Comparison of ENCODE assay signal across 28 mouse cellular contexts in genomic region chr3:132287714-132288113, GRCm38 (mm10).
DNase-seq lines count a peak whose midpoint lies in the region; ATAC-seq and TF ChIP-seq lines count a peak whose summit lies in the region.
"Had no signal": no experiment of that assay in that cellular context is flagged by ENCODE, and none has a peak within 500 bp of the region (broad histone marks: within the 10 kb centered on the region; RNA-seq: fewer than 3 reads in every experiment).

No protein-coding gene starts in this region.

- no peak overlapping the region for H3K4me2 ChIP-seq in embryonic facial prominence, embryonic 11.5 days (ENCODE audit: low read depth, low read length)
- H3K4me2 ChIP-seq: forebrain, embryonic 12.5 days; intestine, embryonic 15.5 days; kidney, embryonic 15.5 days; limb, embryonic 12.5 days; liver, embryonic 13.5 days; midbrain, embryonic 13.5 days had no signal

- DNase-seq in embryonic facial prominence, embryonic 11.5 days (ENCODE audit: low spot score), result peak; percentile 67
- DNase-seq in embryonic facial prominence, embryonic 10.5 days (ENCODE audit: low spot score), result no peak
- DNase-seq in 3T3-L1 (ENCODE audit: low read depth, low spot score) (peak; percentile 70), adipocyte (ENCODE audit: low spot score) (peak; percentile 32)
- DNase-seq in forelimb bud, embryonic 11.5 days (ENCODE audit: low read depth, low spot score), result peak; percentile 53
- DNase-seq in thymus, adult 2 months, result no peak
- no peak for DNase-seq in thymus, adult 18-20 months
- DNase-seq: adrenal gland, postnatal 10 days; cerebellum, adult 8-10 months; cerebellum, postnatal 25 days; forebrain, postnatal 0 days; gastrocnemius, postnatal 14 days; kidney, postnatal 4 days; layer of hippocampus, postnatal 36 days; liver, embryonic 13.5 days; lung, adult 18-20 months; lung, postnatal 4 days; thymus, postnatal 14 days had no signal

- H3K9ac ChIP-seq in embryonic facial prominence, embryonic 11.5 days (replicated peaks; ENCODE audit: low read length), result no peak overlapping the region
- H3K9ac ChIP-seq: forebrain, embryonic 12.5 days; forebrain, postnatal 0 days; intestine, embryonic 15.5 days; kidney, embryonic 15.5 days; limb, embryonic 12.5 days; liver, embryonic 13.5 days; midbrain, embryonic 13.5 days had no signal

- WGBS in embryonic facial prominence, embryonic 11.5 days, result 20% methylated on average over 3 of the region's 3 CpGs
- 24% methylated on average over 3 of the region's 3 CpGs for WGBS in embryonic facial prominence, embryonic 10.5 days
- WGBS in thymus, adult 2 months, result 77% methylated on average over 3 of the region's 3 CpGs

- ATAC-seq in embryonic facial prominence, embryonic 11.5 days (replicated peaks; ENCODE audit: insufficient number of reproducible peaks, low FRiP score, low TSS enrichment, low read depth), result no peak
- ATAC-seq in erythroid progenitor cell, adult 5-6 weeks (replicated peaks; ENCODE audit: low FRiP score, poor library complexity, severe bottlenecking), result no peak
- ATAC-seq: activated CD4-positive, CD25-positive, alpha-beta regulatory T cell, adult 4 months; forebrain, postnatal 0 days; hindbrain, embryonic 16.5 days; intestine, embryonic 15.5 days; lung, postnatal 0 days; midbrain, embryonic 13.5 days had no signal

- H3K27ac ChIP-seq in embryonic facial prominence, embryonic 11.5 days (replicated peaks; ENCODE audit: low read depth, low read length), result no peak overlapping the region
- H3K27ac ChIP-seq in embryonic facial prominence, embryonic 10.5 days (replicated peaks), result no peak overlapping the region
- H3K27ac ChIP-seq in thymus, adult 2 months (ENCODE audit: control insufficient read depth, insufficient read depth, low read length), result no peak overlapping the region
- H3K27ac ChIP-seq: forebrain, embryonic 12.5 days; intestine, embryonic 15.5 days; kidney, embryonic 15.5 days; limb, embryonic 12.5 days; liver, embryonic 13.5 days; midbrain, embryonic 13.5 days had no signal

- no peaks in the 10 kb centered on the region for H3K4me1 ChIP-seq in embryonic facial prominence, embryonic 11.5 days (ENCODE audit: control insufficient read depth, insufficient read depth, low read length)
- no peaks in the 10 kb centered on the region for H3K4me1 ChIP-seq in embryonic facial prominence, embryonic 10.5 days
- H3K4me1 ChIP-seq in thymus, adult 2 months (replicated peaks; ENCODE audit: control insufficient read depth, insufficient read depth, low read length), result no peaks in the 10 kb centered on the region
- H3K4me1 ChIP-seq: forebrain, embryonic 12.5 days; intestine, embryonic 15.5 days; kidney, embryonic 15.5 days; limb, embryonic 12.5 days; liver, embryonic 13.5 days; megakaryocyte, embryonic 14.5 days; midbrain, embryonic 13.5 days had no signal

- H3K4me3 ChIP-seq in embryonic facial prominence, embryonic 11.5 days (ENCODE audit: low read depth, low read length), result no peak overlapping the region
- no peak overlapping the region for H3K4me3 ChIP-seq in embryonic facial prominence, embryonic 10.5 days
- no peak overlapping the region for H3K4me3 ChIP-seq in thymus, adult 2 months (ENCODE audit: control insufficient read depth, insufficient read depth, low read length)
- H3K4me3 ChIP-seq: forebrain, embryonic 12.5 days; intestine, embryonic 15.5 days; kidney, embryonic 15.5 days; limb, embryonic 12.5 days; liver, embryonic 13.5 days; megakaryocyte, embryonic 14.5 days; midbrain, embryonic 13.5 days had no signal

- TF ChIP-seq POLR2A in thymus, adult 2 months (IDR thresholded peaks at IDR 0.05; ENCODE audit: control insufficient read depth, extremely low read depth, insufficient read depth, low read length, poor library complexity), result no peak

- H3K9me3 ChIP-seq in embryonic facial prominence, embryonic 11.5 days (replicated peaks; ENCODE audit: control insufficient read depth, low read length), result no peaks in the 10 kb centered on the region
- H3K9me3 ChIP-seq in embryonic facial prominence, embryonic 10.5 days, result no peaks in the 10 kb centered on the region
- H3K9me3 ChIP-seq: forebrain, embryonic 12.5 days; intestine, embryonic 15.5 days; kidney, embryonic 15.5 days; limb, embryonic 12.5 days; midbrain, embryonic 13.5 days had no signal

- H3K36me3 ChIP-seq in embryonic facial prominence, embryonic 11.5 days (replicated peaks; ENCODE audit: control insufficient read depth, insufficient read depth, low read depth, low read length), result no peaks in the 10 kb centered on the region
- H3K36me3 ChIP-seq in embryonic facial prominence, embryonic 10.5 days (replicated peaks), result no peaks in the 10 kb centered on the region
- no peaks in the 10 kb centered on the region for H3K36me3 ChIP-seq in thymus, adult 2 months (ENCODE audit: control insufficient read depth, insufficient read depth, low read length)
- H3K36me3 ChIP-seq: forebrain, embryonic 12.5 days; intestine, embryonic 15.5 days; kidney, embryonic 15.5 days; limb, embryonic 12.5 days; liver, embryonic 13.5 days; midbrain, embryonic 13.5 days had no signal

- TF ChIP-seq CTCF in thymus, adult 2 months (IDR thresholded peaks at IDR 0.05; ENCODE audit: borderline replicate concordance, control insufficient read depth, extremely low read depth, insufficient read depth, low read length, poor library complexity), result no peak

- no peaks in the 10 kb centered on the region for H3K27me3 ChIP-seq in embryonic facial prominence, embryonic 11.5 days (ENCODE audit: control insufficient read depth, insufficient read depth, low read length)
- H3K27me3 ChIP-seq in embryonic facial prominence, embryonic 10.5 days (replicated peaks; ENCODE audit: low read depth, poor library complexity, severe bottlenecking), result no peaks in the 10 kb centered on the region
- no peaks in the 10 kb centered on the region for H3K27me3 ChIP-seq in thymus, adult 2 months (ENCODE audit: control insufficient read depth, insufficient read depth, low read length)
- H3K27me3 ChIP-seq: forebrain, embryonic 12.5 days; intestine, embryonic 15.5 days; kidney, embryonic 15.5 days; limb, embryonic 12.5 days; liver, embryonic 13.5 days; megakaryocyte, embryonic 14.5 days; midbrain, embryonic 13.5 days had no signal

Comparison
In these comparisons a context has a peak if more than half of its experiments do, and no peak if none do; other contexts are left out.
1. DNase-seq: peak in embryonic facial prominence, embryonic 11.5 days (single experiment), 3T3-L1 (single experiment), adipocyte (single experiment) and forelimb bud, embryonic 11.5 days (single experiment); none in embryonic facial prominence, embryonic 10.5 days (single experiment), thymus, adult 2 months (single experiment) and thymus, adult 18-20 months (0 of 2).